Mouse (Mus musculus) megakaryocyte progenitor cell, adult 5-6 weeks (primary cell): ENCODE measurements around the gene Psme1. TPM values are rescaled to one million over a fixed set of nuclear protein-coding genes. Genes with fewer than 3 reads are reported as not detected.

ENCODE experiments used
- ATAC-seq: replicated peaks from 2 replicates; pipeline ENCODE4 v1.8.0; 2016; ENCODE audit warnings: mild to moderate bottlenecking, moderate TSS enrichment, inconsistent platforms; ENCODE audit not compliant: poor library complexity
- total RNA-seq, 2 experiments: library from RNA; stranded (forward) in 1 of 2; stranded (reverse) in 1 of 2; fragments of 157-497, 149-512 nt in 1 of 2; fragments of 200-1000 nt in 1 of 2; gene quantifications; 2 replicates each; pipeline versions ENCODE4 v1.2.3 to v1.2.4; 2015 to 2017

The Psme1 gene
- total RNA-seq, 2 experiments from 2014 or later, result 421 to 931 TPM

DNA sequence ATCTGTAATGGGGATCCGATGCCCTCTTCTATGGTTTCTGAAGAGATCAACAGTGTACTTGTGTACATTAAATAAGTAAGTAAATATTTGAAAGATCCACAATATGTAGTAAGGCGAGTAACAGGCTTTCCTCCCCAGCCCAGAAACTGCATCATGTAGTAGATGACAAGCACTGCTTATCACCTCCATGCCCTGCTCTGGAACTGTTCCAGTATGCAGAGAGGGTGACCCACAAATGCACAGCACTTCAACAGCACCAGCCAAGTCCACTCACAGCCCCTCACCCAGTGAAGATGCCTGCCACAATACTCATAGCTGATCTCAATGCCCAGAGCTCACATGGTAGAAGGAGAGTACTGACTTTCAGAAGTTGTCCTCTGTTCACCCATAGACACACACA, 7.3 kb upstream of the Psme1 start:
- ATAC-seq, result peak; percentile 50; the same call in 1 of the 2 replicates

DNA sequence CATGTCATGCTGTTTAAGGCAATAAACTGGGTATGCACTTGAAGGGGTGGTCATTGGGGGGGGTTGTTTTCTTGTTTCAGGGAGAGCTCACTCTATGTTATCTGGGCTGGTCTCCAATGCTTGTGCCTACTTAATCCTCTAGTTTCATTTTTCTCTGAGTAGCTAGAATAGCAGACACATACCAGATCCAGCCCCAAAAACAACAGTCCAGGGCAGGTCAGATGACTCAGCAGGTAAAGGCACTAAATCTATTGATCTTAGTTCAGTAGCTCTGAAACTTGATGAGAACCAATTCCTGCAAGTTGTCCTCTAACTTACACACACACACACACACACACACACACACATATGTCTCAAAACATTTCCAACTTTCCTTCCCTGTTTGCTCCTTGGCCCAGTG, 6.2 kb upstream of the Psme1 start:
- no peak for ATAC-seq

DNA sequence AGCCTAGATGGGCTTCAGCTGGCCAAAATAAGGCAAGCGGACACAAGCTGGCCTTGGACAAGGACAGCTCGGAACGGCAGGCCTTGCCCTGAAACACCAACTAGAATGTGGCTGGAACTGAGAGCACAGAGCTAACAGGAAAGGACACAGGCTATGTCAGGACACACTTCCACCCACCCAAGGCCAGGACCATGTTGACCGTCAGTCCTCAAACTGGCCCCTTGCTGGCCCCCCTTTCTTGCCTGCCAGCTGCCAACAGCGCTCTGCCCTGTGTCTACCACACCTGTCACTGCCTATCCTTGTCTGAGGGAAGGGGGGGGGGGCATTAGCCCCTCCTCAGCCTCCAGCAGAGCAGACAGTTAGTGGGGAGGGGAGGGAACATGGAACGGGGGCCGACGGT, 2.6 kb upstream of the Psme1 start, which contains the start of gene Fitm1:
Gene Fitm1, plus strand, starts transcription at position 316 of the 400 bp plus-strand sequence.
- ATAC-seq, result no peak

DNA sequence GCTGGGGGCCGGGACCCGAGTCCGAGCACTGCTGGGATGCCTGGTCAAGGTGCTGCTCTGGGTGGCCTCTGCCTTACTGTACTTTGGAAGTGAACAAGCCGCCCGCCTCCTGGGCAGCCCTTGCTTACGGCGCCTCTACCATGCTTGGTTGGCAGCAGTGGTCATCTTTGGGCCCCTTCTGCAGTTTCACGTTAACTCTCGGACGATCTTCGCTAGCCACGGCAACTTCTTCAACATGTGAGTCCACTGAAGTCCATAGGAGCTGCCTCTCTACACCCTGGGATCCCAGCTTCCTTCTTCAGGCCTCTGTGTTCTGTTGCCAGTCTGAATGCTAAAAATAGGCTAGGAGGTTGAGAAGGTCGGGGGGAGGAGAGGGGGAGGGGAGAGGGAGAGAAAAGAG, 2.2 kb upstream of the Psme1 start:
- ATAC-seq, result no peak

DNA sequence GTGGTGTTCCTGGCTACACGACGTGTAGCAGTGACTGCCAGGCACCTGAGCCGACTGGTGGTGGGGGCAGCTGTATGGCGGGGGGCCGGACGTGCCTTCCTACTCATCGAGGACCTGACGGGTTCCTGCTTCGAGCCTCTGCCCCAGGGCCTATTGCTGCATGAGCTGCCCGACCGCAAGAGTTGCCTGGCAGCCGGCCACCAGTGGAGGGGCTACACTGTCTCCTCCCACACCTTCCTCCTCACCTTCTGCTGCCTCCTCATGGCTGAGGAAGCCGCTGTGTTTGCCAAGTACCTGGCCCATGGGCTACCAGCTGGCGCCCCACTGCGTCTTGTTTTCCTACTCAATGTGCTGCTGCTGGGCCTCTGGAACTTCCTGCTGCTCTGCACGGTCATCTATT, 1.5 kb upstream of the Psme1 start:
- ATAC-seq, result peak; percentile 13; the same call in 1 of the 2 replicates

DNA sequence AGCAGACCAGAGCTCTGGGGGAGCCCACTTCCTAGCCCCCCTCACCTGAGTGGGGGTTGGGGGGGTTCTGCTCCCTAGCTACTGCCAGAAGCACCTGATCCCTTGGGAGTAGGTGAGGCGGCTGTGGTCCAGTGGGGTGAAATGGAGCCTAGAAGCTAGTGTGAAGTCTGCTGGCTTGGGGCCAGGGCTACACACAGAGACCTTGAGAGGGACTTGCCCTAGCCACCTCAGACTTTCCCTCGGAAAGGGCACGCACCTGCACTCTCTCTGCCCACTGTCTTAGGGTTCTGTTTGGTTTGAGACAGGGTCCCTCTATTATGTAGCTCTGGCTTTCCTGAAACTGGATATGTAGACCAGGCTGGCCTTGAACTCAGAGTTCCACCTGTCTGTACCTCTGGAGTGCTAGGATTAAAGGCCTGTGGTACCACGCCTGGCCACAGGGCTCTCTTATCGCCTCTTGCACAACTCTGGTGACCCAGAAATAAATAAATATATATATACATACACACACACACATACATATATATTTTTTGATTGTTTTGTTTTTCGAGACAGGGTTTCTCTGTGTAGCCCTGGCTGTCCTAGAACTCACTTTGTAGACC, 846 bp downstream of the Psme1 start:
- peak; percentile 54 for ATAC-seq

DNA sequence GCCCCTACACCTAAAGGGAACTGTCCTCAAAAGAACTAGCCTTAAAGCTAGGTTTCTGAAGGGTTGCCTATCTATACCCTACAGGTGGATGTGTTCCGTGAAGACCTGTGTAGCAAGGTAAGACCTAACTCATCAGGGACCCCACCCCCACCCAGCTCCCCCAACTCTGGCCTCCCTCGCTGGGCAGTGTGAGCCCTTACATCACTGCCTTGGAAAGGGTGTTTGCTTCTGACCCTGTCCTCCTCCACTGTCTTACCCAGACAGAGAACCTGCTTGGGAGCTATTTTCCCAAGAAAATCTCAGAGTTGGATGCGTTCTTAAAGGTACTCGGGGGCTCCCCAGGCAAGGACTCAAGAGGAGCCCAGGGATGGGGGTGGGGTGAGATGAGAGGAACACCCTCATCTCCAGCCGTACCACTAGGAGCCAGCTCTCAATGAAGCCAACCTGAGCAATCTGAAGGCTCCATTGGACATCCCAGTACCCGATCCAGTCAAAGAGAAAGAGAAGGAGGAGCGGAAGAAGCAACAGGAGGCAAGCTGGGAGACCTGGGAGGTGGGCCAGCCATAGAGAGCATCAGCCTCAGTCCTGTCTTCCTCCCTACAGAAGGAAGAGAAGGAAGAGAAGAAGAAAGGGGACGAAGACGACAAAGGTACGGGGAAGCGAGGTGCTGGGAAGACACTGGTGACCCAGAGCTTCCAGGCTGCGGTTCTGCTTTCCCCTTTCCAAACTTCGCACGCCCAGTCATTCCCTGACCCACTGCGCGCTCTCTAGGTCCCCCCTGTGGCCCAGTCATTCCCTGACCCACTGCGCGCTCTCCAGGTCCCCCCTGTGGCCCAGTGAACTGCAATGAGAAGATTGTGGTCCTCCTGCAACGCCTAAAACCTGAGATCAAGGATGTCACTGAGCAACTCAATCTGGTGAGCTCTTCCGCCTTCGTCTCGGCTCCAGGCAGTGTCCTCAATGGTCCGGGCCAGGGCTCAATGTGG, 1.9 kb downstream of the Psme1 start:
- no peak for ATAC-seq

DNA sequence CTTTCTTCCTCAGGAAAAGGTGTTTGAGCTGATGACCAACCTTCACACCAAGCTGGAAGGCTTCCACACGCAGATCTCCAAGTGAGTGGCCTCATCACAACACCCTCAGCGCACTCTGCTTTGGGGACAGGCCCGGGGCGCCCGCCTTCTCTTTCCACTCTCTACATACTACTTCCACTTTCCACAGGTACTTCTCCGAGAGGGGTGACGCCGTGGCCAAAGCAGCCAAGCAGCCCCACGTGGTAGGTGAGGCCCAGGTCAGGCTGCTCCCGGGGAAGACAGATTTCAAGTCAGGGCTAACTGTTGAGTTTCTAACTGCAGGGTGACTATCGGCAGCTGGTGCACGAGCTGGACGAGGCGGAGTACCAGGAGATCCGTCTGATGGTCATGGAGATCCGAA, 2.8 kb downstream of the Psme1 start:
- ATAC-seq, result no peak

DNA sequence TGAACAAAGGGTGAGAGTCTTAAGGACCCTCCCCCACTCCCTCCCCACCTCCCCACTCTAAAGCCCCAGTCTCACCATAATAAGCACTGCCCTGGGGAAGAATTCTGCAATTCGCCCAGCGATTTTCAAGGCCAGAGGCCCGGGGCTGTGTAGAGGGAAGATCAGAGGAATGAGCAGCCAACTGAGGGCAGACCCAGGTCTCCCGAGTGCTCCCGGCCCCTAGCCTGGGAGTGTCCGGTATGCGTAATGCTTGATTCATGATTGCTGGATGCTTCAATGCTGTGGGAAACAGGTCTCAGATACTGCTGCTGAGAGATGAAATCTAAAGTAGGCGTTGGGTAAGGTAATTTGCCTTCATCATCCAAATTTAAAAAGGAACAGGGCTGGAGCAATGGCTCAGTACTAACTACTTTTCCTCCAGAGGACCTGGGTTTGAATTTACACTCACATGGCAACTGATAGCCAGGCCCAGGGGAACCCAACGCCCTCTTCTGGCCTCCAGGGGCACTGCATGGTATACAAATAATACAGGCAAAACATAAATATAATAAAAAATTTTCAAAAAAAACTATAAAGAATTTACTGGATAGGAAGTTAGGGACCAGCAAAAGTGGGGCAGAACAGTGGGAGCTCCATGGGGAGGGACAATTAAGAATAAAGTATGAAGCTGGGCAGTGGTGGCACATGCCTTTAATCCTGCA, 4.2 kb downstream of the Psme1 start:
- no peak for ATAC-seq

DNA sequence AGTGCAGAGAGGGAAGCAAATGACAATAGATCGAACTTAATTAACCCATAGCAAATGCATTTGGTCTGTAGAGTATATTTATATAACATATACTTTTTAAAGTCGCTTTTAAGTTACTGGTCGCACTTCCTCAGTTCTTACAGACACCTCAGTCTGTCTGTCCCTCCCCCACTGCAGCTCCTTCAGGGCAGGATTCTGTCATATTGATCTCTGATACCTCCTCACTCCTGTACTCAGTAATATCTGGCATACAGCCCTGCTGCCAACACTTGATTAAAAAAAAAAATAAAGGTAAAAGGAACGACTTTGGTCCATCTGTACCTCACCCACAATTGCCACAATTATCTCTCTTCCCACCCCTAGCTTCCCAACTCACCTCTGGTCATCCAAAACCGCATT, 6.4 kb downstream of the Psme1 start:
- no peak for ATAC-seq

DNA sequence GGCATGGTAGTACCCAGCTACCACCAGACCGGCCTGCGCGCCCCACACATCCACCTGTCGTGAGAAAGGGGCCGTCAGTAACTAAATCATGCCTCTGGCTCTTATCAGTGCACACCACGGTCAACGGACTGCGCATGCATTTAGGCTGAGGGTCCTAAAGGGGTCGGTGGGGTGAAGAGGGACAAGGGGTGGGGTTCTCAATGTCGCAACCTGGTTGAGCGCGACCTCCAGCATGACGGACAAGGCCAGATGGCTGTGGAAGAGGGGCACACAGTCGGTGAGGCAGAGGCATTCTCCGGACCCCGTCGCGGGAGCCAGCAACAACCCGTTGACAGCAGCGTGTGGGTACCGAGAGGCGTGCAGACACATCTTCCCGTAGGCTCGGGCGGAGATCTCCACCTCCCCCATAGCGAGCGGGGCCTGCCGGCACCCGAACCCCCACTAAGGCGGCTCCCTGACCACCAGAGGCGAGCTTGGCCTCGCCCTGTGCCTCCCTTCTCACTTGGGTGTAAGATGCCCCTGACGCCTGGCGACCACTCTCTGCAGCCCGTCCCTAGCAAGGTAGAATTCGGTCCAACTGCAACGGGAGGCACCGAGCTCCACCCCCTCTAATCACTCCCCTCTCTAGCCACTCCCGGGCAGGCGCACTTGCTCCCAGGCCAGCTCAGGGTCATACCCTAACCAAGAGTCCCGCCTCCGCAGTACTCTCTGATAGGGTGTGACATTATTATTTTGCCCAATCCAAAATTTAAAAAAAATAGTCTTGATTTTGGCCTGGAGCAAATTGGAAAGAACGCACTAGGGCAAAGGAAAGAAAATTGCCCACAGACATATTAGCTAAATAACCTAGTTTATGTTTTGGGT, 7.0 kb downstream of the Psme1 start, which contains the start of gene Emc9:
Gene Emc9, minus strand, starts transcription at position 601 of the 864 bp plus-strand sequence.
- ATAC-seq, result peak; percentile 83

DNA sequence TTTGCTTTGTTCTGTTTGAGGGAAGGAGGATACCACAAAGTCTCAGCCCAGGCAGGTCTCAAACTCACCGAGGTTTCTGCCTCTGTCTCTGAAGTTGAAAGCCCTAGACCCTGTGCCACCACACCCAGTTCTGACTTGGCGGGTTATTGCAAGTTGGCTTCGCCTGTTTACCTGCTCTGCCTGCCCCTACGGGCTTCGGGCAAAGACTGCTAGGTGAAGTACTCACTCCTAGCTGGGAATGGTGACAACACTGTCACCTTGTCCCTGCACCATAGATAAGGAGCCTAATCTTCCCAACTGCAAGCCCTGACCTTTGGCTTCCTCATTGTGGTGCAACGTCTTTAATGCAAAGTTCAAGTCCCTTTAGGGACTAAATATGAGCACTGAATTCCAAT, 7.6 kb downstream of the Psme1 start:
- ATAC-seq, result peak; percentile 10; the same call in 1 of the 2 replicates

DNA sequence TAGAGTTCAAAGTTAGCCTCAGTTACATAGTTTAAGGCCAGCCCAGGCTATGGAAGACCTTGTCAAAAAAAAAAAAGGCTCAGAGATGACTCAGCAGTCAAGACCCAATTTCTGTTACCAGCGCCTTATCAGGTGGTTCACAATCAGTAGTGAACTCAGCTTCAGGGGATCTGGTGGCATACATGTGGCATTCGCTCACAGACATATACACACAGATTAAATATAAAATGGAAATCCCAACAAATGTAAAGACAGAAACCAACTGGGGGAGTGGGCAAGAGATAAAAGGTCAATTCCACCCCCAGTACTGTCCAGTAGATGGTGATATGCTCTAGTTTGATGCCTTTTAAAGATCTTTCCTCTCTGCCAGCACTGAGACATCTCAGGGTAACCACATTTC, 8.2 kb downstream of the Psme1 start:
- ATAC-seq, result peak; percentile 36

DNA sequence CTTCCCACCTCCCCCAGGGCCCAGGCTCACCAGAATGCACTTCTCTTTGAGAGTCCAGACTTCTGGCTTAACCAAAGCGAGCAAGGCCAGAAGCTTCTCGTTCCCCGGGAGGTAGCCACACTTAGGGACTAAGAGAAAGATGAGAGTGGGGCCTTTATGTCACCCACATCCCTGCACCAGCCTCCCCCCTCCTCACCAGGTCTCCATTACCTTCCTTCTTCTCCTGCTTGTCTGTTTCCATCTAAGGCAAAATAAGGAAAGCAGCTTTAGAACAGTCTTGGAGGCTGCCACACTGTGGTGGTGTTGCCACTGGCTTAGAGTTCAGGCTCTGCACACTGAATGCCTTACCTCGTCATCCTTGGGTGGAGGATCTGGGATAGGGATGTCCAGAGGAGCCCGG, 11.3 kb downstream of the Psme1 start:
- no peak for ATAC-seq

DNA sequence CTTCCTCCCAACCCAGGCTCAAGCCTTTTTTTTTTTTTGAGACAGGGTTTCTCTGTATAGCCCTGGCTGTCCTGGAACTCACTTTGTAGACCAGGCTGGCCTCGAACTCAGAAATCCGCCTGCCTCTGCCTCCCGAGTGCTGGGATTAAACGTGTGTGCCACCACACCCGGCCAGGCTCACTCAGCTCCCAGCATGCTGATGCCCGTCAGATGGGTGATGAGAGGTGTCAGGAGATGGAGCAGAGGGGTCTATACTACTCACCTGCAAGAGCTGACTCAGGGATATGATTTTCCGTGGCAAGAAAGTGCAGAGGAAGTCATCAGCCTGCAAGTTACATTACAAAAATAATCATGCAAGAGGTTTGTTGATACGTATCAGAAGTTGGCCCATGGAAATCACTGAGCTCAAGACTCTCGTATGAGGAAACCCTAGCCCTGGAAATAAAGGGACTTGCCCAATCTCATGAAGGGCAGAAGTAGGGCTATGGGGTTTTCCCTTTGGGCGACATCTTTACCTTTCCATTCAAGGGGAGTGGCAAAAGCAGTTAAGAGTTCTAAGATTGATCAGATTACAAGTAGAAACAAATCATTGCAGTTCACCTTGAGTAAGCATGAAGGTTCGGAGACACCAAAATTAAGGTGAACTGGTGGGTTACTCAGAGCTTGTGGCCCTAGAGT, 12.0 kb downstream of the Psme1 start:
- ATAC-seq, result no peak

DNA sequence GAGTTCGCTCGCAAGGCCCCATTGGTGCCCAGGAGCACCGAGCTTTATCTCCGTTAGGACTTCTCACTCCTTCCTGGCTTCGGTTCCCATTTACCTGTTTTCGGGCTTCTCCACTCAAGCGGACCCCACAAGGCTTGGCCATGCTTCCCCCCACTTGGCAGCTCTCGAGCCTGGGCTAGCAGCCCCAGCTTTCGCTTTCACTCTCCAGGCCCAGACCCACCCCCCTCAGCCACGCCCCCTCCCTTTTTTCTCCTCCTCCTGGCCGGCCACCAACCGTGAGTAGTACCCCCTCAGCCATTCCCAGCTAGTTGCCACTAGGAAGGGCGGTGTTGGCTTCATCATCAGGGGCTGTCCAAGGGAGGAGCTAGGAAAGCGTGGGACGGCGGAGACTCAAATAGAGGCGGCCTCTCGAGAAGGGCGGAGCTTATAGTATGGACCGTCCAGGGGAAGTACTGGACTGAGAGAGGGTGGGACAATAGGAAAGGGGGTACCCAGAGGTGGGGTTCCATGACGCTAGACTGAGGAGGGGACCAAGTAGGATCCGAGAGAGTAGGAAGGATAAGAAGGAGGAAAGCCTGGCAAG, 12.9 kb downstream of the Psme1 start, which contains the start of gene Psme2:
Gene Psme2, minus strand, starts transcription at position 366 of the 583 bp plus-strand sequence.
- peak; percentile 72 for ATAC-seq

DNA sequence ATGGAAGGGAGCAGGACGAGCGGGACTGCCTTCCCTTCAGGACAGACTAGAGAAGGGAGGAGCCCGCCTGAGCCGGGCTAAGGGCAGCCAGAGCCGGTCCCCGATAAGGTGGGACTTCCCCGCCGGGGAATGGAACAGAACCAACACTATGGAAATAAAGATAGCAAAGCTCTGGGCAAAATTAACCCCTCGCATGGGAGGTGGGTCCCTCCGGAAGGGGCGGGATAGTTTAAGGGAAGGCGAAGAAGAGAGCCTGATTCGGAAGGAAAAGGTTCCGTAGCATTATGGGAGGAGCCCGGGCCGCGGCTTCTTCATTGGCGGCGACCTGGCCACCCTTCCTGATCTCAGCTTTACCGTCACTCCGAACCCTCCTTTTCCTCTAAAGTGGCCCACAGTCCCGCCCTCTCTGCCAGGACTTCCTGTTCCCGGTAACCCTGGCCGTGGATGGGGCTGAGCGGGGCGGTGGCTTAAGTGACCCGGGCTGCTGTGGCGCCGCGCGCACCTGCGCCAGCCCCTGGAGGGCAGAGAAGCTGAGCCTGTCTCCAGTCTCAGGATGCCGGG, 13.5 kb downstream of the Psme1 start, which contains the start of gene Rnf31:
Gene Rnf31, plus strand, starts transcription at position 378 of the 561 bp plus-strand sequence.
- peak; percentile 82 for ATAC-seq

DNA sequence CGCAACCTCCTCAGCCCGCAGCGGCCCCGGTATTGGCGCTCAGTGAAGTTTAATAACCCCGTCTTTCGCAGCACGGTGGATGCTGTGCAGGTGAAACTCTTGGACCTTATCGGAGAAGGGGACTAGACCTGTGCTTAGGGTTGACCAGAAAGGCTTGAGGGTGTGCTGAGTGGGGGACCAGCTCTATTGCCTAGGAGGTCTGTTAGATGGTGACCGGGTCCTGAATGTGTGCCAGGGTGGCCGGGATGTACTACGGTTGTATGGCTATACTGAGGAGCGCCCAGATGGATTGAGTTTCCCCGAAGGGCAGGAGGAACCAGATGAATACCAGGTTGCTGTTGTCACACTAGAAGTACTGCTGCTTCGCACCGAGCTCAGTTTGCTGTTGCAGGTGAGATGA, 14.3 kb downstream of the Psme1 start:
- no peak for ATAC-seq
